In the genomic region with DNA sequence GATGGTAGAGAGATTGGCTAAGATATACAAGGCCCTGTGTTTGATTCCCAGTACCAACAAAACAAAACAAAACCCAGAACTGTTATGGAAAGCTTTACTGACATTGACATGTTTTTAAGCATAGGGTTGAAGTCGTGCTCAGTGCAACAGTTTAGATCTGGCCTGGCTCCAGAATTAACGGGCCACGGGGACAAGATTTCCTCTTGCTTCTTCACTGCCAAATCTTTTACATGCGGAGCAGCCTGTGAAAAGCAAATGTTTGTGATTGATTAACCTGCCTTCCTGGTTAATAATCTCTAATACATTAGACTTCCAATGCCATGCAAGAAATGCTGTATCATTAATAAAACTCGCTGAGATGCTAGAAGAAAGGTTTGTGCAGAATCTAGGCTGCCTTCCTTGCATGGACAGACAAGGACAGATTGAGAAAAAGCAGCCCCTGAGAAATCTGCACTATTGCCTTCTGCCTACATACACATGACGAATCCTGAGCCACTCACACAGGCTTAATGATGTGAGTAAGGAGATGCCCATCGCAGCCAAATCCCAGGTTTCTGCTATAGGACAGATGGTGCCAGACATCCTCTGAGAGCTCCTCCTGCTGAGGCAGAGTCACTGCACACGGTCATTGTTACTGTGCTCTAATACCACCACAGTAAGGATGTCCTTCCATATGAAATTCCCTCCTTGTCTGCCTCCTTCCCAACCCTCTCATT, we compare ENCODE assay signal across 14 mouse cellular contexts.
DNase-seq lines count a peak whose midpoint lies in the region; ATAC-seq and TF ChIP-seq lines count a peak whose summit lies in the region.
"Had no signal": no experiment of that assay in that cellular context is flagged by ENCODE, and none has a peak within 500 bp of the region (broad histone marks: within the 10 kb centered on the region; RNA-seq: fewer than 3 reads in every experiment).

No protein-coding gene starts in this region.

- no peak overlapping the region for H3K9ac ChIP-seq in kidney, embryonic 16.5 days (replicated peaks; ENCODE audit: low read length)
- no peak overlapping the region for H3K9ac ChIP-seq in midbrain, postnatal 0 days (replicated peaks; ENCODE audit: low read length, poor library complexity, severe bottlenecking)
- no peak overlapping the region for H3K9ac ChIP-seq in midbrain, embryonic 15.5 days
- no peak overlapping the region for H3K9ac ChIP-seq in neural tube, embryonic 15.5 days (replicated peaks)
- H3K9ac ChIP-seq in intestine, postnatal 0 days (ENCODE audit: low read depth, low read length), result no peak overlapping the region
- H3K9ac ChIP-seq: embryonic facial prominence, embryonic 12.5 days had no signal

- H3K9me3 ChIP-seq in kidney, embryonic 16.5 days (ENCODE audit: low read length), result no peaks in the 10 kb centered on the region
- H3K9me3 ChIP-seq in midbrain, postnatal 0 days (ENCODE audit: low read length), result no peaks in the 10 kb centered on the region
- no peaks in the 10 kb centered on the region for H3K9me3 ChIP-seq in midbrain, embryonic 15.5 days
- H3K9me3 ChIP-seq in neural tube, embryonic 15.5 days (replicated peaks), result no peaks in the 10 kb centered on the region
- H3K9me3 ChIP-seq in intestine, postnatal 0 days (ENCODE audit: control insufficient read depth), result no peaks in the 10 kb centered on the region
- H3K9me3 ChIP-seq: embryonic facial prominence, embryonic 12.5 days had no signal

- no peak overlapping the region for H3K4me2 ChIP-seq in kidney, embryonic 16.5 days (replicated peaks; ENCODE audit: low read depth, low read length)
- H3K4me2 ChIP-seq in midbrain, postnatal 0 days (ENCODE audit: low read depth, low read length, poor library complexity, severe bottlenecking), result no peak overlapping the region
- H3K4me2 ChIP-seq in midbrain, embryonic 15.5 days, result no peak overlapping the region
- H3K4me2 ChIP-seq in neural tube, embryonic 15.5 days, result no peak overlapping the region
- no peak overlapping the region for H3K4me2 ChIP-seq in intestine, postnatal 0 days (replicated peaks; ENCODE audit: low read depth)
- H3K4me2 ChIP-seq: embryonic facial prominence, embryonic 12.5 days had no signal

- H3K4me3 ChIP-seq in kidney, embryonic 16.5 days (ENCODE audit: low read length), result no peak overlapping the region
- no peak overlapping the region for H3K4me3 ChIP-seq in midbrain, postnatal 0 days (ENCODE audit: low read depth, low read length)
- H3K4me3 ChIP-seq in midbrain, embryonic 15.5 days, result no peak overlapping the region
- no peak overlapping the region for H3K4me3 ChIP-seq in neural tube, embryonic 15.5 days (replicated peaks)
- H3K4me3 ChIP-seq in intestine, postnatal 0 days (ENCODE audit: low read depth, low read length), result no peak overlapping the region
- H3K4me3 ChIP-seq: embryonic facial prominence, embryonic 12.5 days; megakaryocyte, embryonic 14.5 days had no signal

- no peak overlapping the region for H3K27ac ChIP-seq in kidney, embryonic 16.5 days (ENCODE audit: low read length)
- H3K27ac ChIP-seq in midbrain, postnatal 0 days (ENCODE audit: low read depth, low read length), result no peak overlapping the region
- H3K27ac ChIP-seq in midbrain, embryonic 15.5 days, result no peak overlapping the region
- H3K27ac ChIP-seq in neural tube, embryonic 15.5 days (replicated peaks), result 0 out of 2 replicates have a peak overlapping the region, but pooled peaks have one; percentile 23
- H3K27ac ChIP-seq in intestine, postnatal 0 days (ENCODE audit: low read depth, low read length), result no peak overlapping the region
- H3K27ac ChIP-seq: embryonic facial prominence, embryonic 12.5 days had no signal

- WGBS in kidney, embryonic 16.5 days, result 56% methylated on average over 8 of the region's 8 CpGs
- 61% methylated on average over 8 of the region's 8 CpGs for WGBS in midbrain, postnatal 0 days
- 64% methylated on average over 8 of the region's 8 CpGs for WGBS in midbrain, embryonic 15.5 days
- WGBS in neural tube, embryonic 15.5 days, result 43% methylated on average over 8 of the region's 8 CpGs
- 58% methylated on average over 8 of the region's 8 CpGs for WGBS in intestine, postnatal 0 days

- no peaks in the 10 kb centered on the region for H3K27me3 ChIP-seq in kidney, embryonic 16.5 days (ENCODE audit: insufficient read depth, low read length)
- H3K27me3 ChIP-seq in midbrain, postnatal 0 days (ENCODE audit: insufficient read depth, low read length), result no peaks in the 10 kb centered on the region
- no peaks in the 10 kb centered on the region for H3K27me3 ChIP-seq in midbrain, embryonic 15.5 days (replicated peaks)
- H3K27me3 ChIP-seq in neural tube, embryonic 15.5 days (replicated peaks), result no peaks in the 10 kb centered on the region
- H3K27me3 ChIP-seq in intestine, postnatal 0 days (replicated peaks; ENCODE audit: control insufficient read depth, insufficient read depth, low read length), result no peaks in the 10 kb centered on the region
- H3K27me3 ChIP-seq: embryonic facial prominence, embryonic 12.5 days; megakaryocyte, embryonic 14.5 days had no signal

- ATAC-seq in kidney, embryonic 16.5 days (ENCODE audit: low FRiP score, low TSS enrichment), result no peak
- no peak for ATAC-seq in midbrain, postnatal 0 days (ENCODE audit: low FRiP score)
- ATAC-seq in midbrain, embryonic 15.5 days (replicated peaks), result no peak
- ATAC-seq in neural tube, embryonic 15.5 days (ENCODE audit: low FRiP score), result no peak
- ATAC-seq in intestine, postnatal 0 days, result no peak

- peak; percentile 35 to 67 for DNase-seq in cerebellum, postnatal 25 days
- no peak for DNase-seq in cerebellum, adult 9-10 months
- peak; percentile 6 for DNase-seq in kidney, postnatal 14 days
- DNase-seq in midbrain, postnatal 0 days (ENCODE audit: low spot score), result peak; percentile 84
- DNase-seq: adrenal gland, postnatal 36 days; B cell, adult 2 months; cerebellum, adult 11 months; liver had no signal

- no peak for TF ChIP-seq CTCF in midbrain, postnatal 0 days (IDR thresholded peaks at IDR 0.05)
- TF ChIP-seq CTCF in intestine, postnatal 0 days (IDR thresholded peaks at IDR 0.05; ENCODE audit: low read depth), result no peak

- no peaks in the 10 kb centered on the region for H3K36me3 ChIP-seq in kidney, embryonic 16.5 days (ENCODE audit: insufficient read depth, low read length)
- no peaks in the 10 kb centered on the region for H3K36me3 ChIP-seq in midbrain, postnatal 0 days (ENCODE audit: insufficient read depth, low read length)
- no peaks in the 10 kb centered on the region for H3K36me3 ChIP-seq in midbrain, embryonic 15.5 days (replicated peaks)
- H3K36me3 ChIP-seq in neural tube, embryonic 15.5 days, result no peaks in the 10 kb centered on the region
- no peaks in the 10 kb centered on the region for H3K36me3 ChIP-seq in intestine, postnatal 0 days (ENCODE audit: control insufficient read depth, insufficient read depth)
- H3K36me3 ChIP-seq: embryonic facial prominence, embryonic 12.5 days had no signal

- H3K4me1 ChIP-seq in kidney, embryonic 16.5 days (ENCODE audit: insufficient read depth, low read length), result no peaks in the 10 kb centered on the region
- no peaks in the 10 kb centered on the region for H3K4me1 ChIP-seq in midbrain, postnatal 0 days (ENCODE audit: insufficient read depth, low read length)
- peaks cover 7% of the 10 kb centered on the region; the same call in 1 of the 2 replicates for H3K4me1 ChIP-seq in midbrain, embryonic 15.5 days
- H3K4me1 ChIP-seq in neural tube, embryonic 15.5 days, result peaks cover 6% of the 10 kb centered on the region; the same call in 1 of the 2 replicates
- no peaks in the 10 kb centered on the region for H3K4me1 ChIP-seq in intestine, postnatal 0 days (replicated peaks; ENCODE audit: control insufficient read depth, insufficient read depth, low read length)
- H3K4me1 ChIP-seq: embryonic facial prominence, embryonic 12.5 days; megakaryocyte, embryonic 14.5 days had no signal
